8 mouse cellular contexts compared by ENCODE assay signal in the genomic region with DNA sequence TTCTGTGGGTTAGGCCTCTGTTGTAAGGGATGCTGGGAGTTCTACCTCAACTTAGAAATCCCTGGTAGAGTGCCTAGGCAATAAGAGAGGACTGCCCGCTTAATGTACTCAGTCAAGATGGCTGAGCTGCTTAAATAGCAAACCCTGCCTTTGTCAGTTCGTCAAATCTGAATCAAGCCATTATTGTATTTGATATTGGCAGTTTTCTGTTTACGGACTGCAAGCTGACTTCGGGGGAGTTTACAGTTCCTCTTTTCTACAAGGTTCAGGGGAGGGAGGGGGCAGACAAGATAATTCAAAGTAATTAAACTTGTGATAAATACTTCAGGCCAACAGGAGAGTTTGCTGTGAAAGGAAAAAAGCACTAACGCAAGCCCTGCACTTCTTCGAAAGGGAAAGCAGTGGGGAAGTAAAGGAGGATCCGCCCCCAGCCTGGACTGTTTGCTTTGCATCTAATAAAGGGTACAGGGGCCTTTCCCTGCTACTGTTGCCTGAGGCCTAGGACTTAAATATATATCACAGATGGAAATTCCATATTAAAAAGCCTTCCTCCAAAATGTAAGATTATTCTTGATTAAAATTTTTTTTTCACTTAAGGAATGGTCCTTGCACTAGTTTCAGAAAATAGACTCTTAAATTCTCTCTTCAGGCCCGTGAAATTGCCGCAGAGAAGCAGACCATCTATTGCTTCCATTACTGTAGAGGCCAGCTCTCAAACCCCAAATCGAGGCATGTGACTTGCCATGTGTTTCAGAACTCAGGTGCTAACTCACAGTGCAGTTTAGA. TPM values are rescaled to one million over a fixed set of nuclear protein-coding genes. Genes with fewer than 3 reads are reported as not detected.
A peak's percentile ranks its signal among the peaks of the same experiment; 100 is the strongest.
DNase-seq lines count a peak whose midpoint lies in the region; ATAC-seq and TF ChIP-seq lines count a peak whose summit lies in the region.

No protein-coding gene starts in this region.

- 39% methylated on average over 10 of the region's 10 CpGs for WGBS in kidney, embryonic 14.5 days
- WGBS in hindbrain, embryonic 13.5 days: 29% methylated on average over 10 of the region's 10 CpGs

- 0 out of 2 replicates have a peak, but pooled peaks cover under 1% of the 10 kb centered on the region for H3K4me1 ChIP-seq in kidney, embryonic 14.5 days (ENCODE audit: control insufficient read depth, insufficient read depth, low read length)
- peaks cover 23% of the 10 kb centered on the region for H3K4me1 ChIP-seq in hindbrain, embryonic 13.5 days (replicated peaks)

- H3K27ac ChIP-seq in kidney, embryonic 14.5 days (ENCODE audit: low read depth, low read length): no peak overlapping the region
- peak overlapping the region; percentile 94 for H3K27ac ChIP-seq in hindbrain, embryonic 13.5 days

- no peak for DNase-seq in kidney, postnatal 14 days
- peak; percentile 66 for DNase-seq in brain, embryonic 14.5 days (ENCODE audit: low read depth)
- peak; percentile 23 for DNase-seq in mesoderm, embryonic 11.5 days (ENCODE audit: low read depth, low spot score)
- no peak for DNase-seq in frontal cortex, postnatal 10 days (ENCODE audit: low spot score in 2 of 2)
- no peak for DNase-seq in cerebellum, adult 11 months
- no peak for DNase-seq in left cerebral cortex, postnatal 25 days (ENCODE audit: low spot score in 2 of 2)

- no peaks in the 10 kb centered on the region for H3K9me3 ChIP-seq in kidney, embryonic 14.5 days (ENCODE audit: control insufficient read depth, low read length)
- no peaks in the 10 kb centered on the region for H3K9me3 ChIP-seq in hindbrain, embryonic 13.5 days

- intact Hi-C loops in left cerebral cortex, postnatal 25 days (cut with DNase I): no loop called here

- H3K27me3 ChIP-seq in kidney, embryonic 14.5 days (ENCODE audit: control insufficient read depth, insufficient read depth, low read length): no peaks in the 10 kb centered on the region
- no peaks in the 10 kb centered on the region for H3K27me3 ChIP-seq in hindbrain, embryonic 13.5 days

- H3K36me3 ChIP-seq in kidney, embryonic 14.5 days (ENCODE audit: control insufficient read depth, insufficient read depth, low read length): no peaks in the 10 kb centered on the region
- no peaks in the 10 kb centered on the region for H3K36me3 ChIP-seq in hindbrain, embryonic 13.5 days

- no peak for TF ChIP-seq POLR2A in brain, embryonic 14.5 days (IDR thresholded peaks at IDR 0.05; ENCODE audit: borderline replicate concordance, extremely low read depth, insufficient read depth, insufficient read length, poor library complexity, severe bottlenecking)

- H3K4me2 ChIP-seq in kidney, embryonic 14.5 days (replicated peaks; ENCODE audit: low read depth, low read length): peak overlapping the region; percentile 80
- peak overlapping the region; percentile 99 for H3K4me2 ChIP-seq in hindbrain, embryonic 13.5 days

- ATAC-seq in kidney, embryonic 14.5 days (ENCODE audit: low FRiP score, low TSS enrichment): no peak
- no peak; the same call in 1 of the 2 replicates for ATAC-seq in hindbrain, embryonic 13.5 days (ENCODE audit: low FRiP score)

- no peak for TF ChIP-seq CTCF in brain, embryonic 14.5 days (IDR thresholded peaks at IDR 0.05; ENCODE audit: borderline replicate concordance, extremely low read depth, insufficient read depth, insufficient read length)

- peak overlapping the region; percentile 73; the same call in 1 of the 2 replicates for H3K4me3 ChIP-seq in kidney, embryonic 14.5 days (ENCODE audit: low read length)
- peak overlapping the region; percentile 84 for H3K4me3 ChIP-seq in hindbrain, embryonic 13.5 days

- H3K9ac ChIP-seq in kidney, embryonic 14.5 days (ENCODE audit: low read depth, low read length): no peak overlapping the region
- H3K9ac ChIP-seq in hindbrain, embryonic 13.5 days: peak overlapping the region; percentile 92

RNA-seq across cellular contexts. Expression of gene L3mbtl3, which starts 1.0 kb away (rescaled TPM):
- polyA plus RNA-seq in kidney, embryonic 14.5 days (2014; fragmentation: Nextera tagmentation; extraction: Ambion mirVana): 12.0 and 16.5 TPM in 2 replicates
- 27.8 and 37.8 TPM in 2 replicates for polyA plus RNA-seq in brain, embryonic 14.5 days (2012; rRNA removed)
- polyA plus RNA-seq in hindbrain, embryonic 13.5 days (2015; fragmentation: Nextera tagmentation; extraction: Ambion mirVana): 24.1 and 24.3 TPM in 2 replicates
- total RNA-seq in left cerebral cortex, postnatal 25 days (2021): 10 to 100 TPM; 26.4 to 28.0 TPM

Comparison
In these comparisons a context has a peak if more than half of its experiments do, and no peak if none do; other contexts are left out.
1. DNase-seq: peak in brain, embryonic 14.5 days (single experiment) and mesoderm, embryonic 11.5 days (single experiment); none in kidney, postnatal 14 days (single experiment), frontal cortex, postnatal 10 days (0 of 2), cerebellum, adult 11 months (single experiment) and left cerebral cortex, postnatal 25 days (0 of 2).